Mouse (Mus musculus) embryonic facial prominence, embryonic 12.5 days (tissue): ENCODE data around the gene Acvr1. TPM values are rescaled to one million over a fixed set of nuclear protein-coding genes. Genes with fewer than 3 reads are reported as not detected.

Source experiments
- ATAC-seq: fragments of 200-750 bp; cut with Nextera tagmentation; 2 replicates; pipeline ENCODE4 v1.8.0; 2017; ENCODE audit not compliant: insufficient number of reproducible peaks, insufficient read depth, low FRiP score, low TSS enrichment
- H3K27ac ChIP-seq: fragments of 300-500 bp; sonication (generic); 2 replicates; pipeline ENCODE4 v1.5.1; 2016; ENCODE audit warnings: mild to moderate bottlenecking
- H3K27me3 ChIP-seq: fragments of 300-500 bp; sonication (generic); 2 replicates; pipeline ENCODE4 v1.6.1; 2016; ENCODE audit warnings: mild to moderate bottlenecking, moderate library complexity
- H3K36me3 ChIP-seq: fragments of 300-500 bp; sonication (generic); 2 replicates; pipeline ENCODE4 v1.6.1; 2016; ENCODE audit warnings: mild to moderate bottlenecking
- H3K4me1 ChIP-seq: fragments of 300-500 bp; sonication (generic); 2 replicates; pipeline ENCODE4 v1.6.1; 2016
- H3K4me2 ChIP-seq: fragments of 300-500 bp; sonication (generic); replicated peaks from 2 replicates; pipeline ENCODE4 v1.6.1; 2016; ENCODE audit warnings: mild to moderate bottlenecking, moderate library complexity
- H3K4me3 ChIP-seq: fragments of 300-500 bp; sonication (generic); 2 replicates; pipeline ENCODE4 v1.5.1; 2016; ENCODE audit warnings: mild to moderate bottlenecking
- H3K9ac ChIP-seq: fragments of 300-500 bp; sonication (generic); 2 replicates; pipeline ENCODE4 v1.6.1; 2016; ENCODE audit warnings: mild to moderate bottlenecking, moderate library complexity
- H3K9me3 ChIP-seq: fragments of 300-500 bp; sonication (generic); 2 replicates; pipeline ENCODE4 v1.6.1; 2016; ENCODE audit warnings: mild to moderate bottlenecking, moderate library complexity
- WGBS: fragments of 180-500 bp; shearing (Covaris S2); methylation state at CpG from one replicate; pipeline ENCODE4 v1.1.7; 2016; 5-methylcytosine and 5-hydroxymethylcytosine counted together
- polyA plus RNA-seq: library from polyadenylated mRNA; unstranded; fragments of >200 nt; fragmentation: Nextera tagmentation; extraction: Ambion mirVana; gene quantifications from 2 replicates; pipeline ENCODE4 v1.2.1, GENCODE M21; 2016

Acvr1 gene
- polyA plus RNA-seq, 1 experiment from 2014 or later = 7.9 TPM

DNA sequence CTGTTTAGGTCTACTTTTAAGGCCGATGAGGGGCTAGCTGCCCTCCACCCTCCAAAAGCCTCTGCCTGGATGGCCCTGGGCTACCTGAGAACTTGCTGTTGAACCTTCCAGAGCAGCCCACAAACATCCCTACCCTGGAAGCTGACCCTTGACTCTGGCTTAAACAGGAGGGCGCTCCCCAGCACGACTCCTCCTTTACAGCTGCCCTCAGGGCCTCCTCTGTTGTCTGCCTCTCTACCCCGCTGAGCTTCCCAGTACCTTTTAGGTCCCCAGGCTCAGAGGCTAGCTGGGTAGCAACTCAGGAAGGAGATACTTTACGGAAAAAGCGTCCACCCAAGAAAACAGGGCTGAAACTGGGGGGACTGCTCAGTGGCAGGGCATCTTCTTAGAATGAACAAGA lies 15.1 kb downstream of the Acvr1 start:
- H3K27me3 ChIP-seq = no peaks in the 10 kb centered on the region
- H3K4me1 ChIP-seq = peaks cover 38% of the 10 kb centered on the region
- ATAC-seq = no peak
- H3K27ac ChIP-seq = no peak overlapping the region
- no peak overlapping the region for H3K9ac ChIP-seq
- H3K36me3 ChIP-seq = no peaks in the 10 kb centered on the region
- no peak overlapping the region for H3K4me2 ChIP-seq
- no peaks in the 10 kb centered on the region for H3K9me3 ChIP-seq
- WGBS = 15% methylated on average over 6 of the region's 6 CpGs
- H3K4me3 ChIP-seq = no peak overlapping the region

- Histone ChIP-seq H3K4me1 (peaks cover 38% of the 10 kb centered on the region), H3K9me3 (no peaks in the 10 kb centered on the region), H3K27ac (no peak overlapping the region), H3K27me3 (no peaks in the 10 kb centered on the region), H3K4me2 (no peak overlapping the region), H3K4me3 (no peak overlapping the region), H3K36me3 (no peaks in the 10 kb centered on the region), H3K9ac (no peak overlapping the region)
- no peak for ATAC-seq
- 59% methylated on average over 9 of the region's 9 CpGs for WGBS
Observed at GRCm38 (mm10) chr2:58550488-58550887, 16.5 kb downstream of the Acvr1 start.

GRCm38 (mm10) chr2:58549960-58550359 lies 17.0 kb downstream of the Acvr1 start:
- no peak for ATAC-seq
- 47% methylated on average over 6 of the region's 6 CpGs for WGBS
- peaks cover 38% of the 10 kb centered on the region for H3K4me1 ChIP-seq

DNA sequence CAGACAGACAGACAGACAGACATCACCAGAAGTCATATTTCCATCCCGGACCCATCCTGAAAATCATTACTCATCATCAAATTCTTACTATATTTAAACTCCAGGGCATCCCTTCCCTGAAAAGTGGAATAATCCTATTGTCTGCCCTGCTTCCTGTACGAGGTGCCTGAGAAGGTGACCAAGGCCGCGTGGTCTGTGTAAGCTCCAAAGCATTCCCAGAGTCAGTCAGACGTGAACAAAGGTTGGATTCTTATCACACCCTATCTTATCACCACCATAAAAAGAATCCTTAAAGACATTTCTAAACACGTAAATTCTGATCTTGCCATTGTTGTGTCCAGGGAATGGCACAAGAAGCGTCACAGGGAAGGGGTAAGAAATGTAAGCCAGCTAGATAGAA lies 18.0 kb downstream of the Acvr1 start:
- H3K9me3 ChIP-seq = no peaks in the 10 kb centered on the region
- peaks cover 33% of the 10 kb centered on the region for H3K4me1 ChIP-seq
- no peak overlapping the region for H3K4me3 ChIP-seq
- H3K9ac ChIP-seq = no peak overlapping the region
- H3K27me3 ChIP-seq = no peaks in the 10 kb centered on the region
- ATAC-seq = no peak
- H3K27ac ChIP-seq = no peak overlapping the region
- H3K36me3 ChIP-seq = no peaks in the 10 kb centered on the region
- H3K4me2 ChIP-seq = no peak overlapping the region
- WGBS = 70% methylated on average over 7 of the region's 7 CpGs

More at GRCm38 (mm10) chr2:58549960-58550359, 17.0 kb downstream of the Acvr1 start:
- no peak overlapping the region for H3K4me2 ChIP-seq
- no peaks in the 10 kb centered on the region for H3K9me3 ChIP-seq
- no peak overlapping the region for H3K27ac ChIP-seq
- no peaks in the 10 kb centered on the region for H3K27me3 ChIP-seq
- no peaks in the 10 kb centered on the region for H3K36me3 ChIP-seq
- H3K9ac ChIP-seq = no peak overlapping the region
- no peak overlapping the region for H3K4me3 ChIP-seq

DNA sequence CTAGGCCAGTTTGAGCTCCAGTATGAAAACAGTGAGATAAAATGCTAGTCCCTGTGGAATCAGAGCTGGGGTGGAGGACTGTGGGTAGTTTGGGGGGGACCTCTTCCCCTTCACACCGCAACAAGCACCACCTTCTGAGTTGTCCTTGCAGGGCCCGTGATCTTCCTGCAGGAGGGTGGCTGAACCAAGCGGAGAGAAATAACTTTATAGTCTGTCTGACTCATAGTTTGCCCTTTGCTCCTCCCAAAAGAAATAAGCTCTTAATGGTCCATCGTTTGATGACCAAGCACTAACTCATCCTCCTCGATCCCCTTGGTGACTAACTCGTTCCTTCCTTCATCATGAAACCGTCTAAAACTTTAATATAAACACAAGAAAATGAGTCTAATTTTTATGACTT lies 20.7 kb downstream of the Acvr1 start:
- WGBS = 93% methylated on average over 7 of the region's 7 CpGs
- H3K9ac ChIP-seq = no peak overlapping the region
- H3K27ac ChIP-seq = no peak overlapping the region
- peaks cover 21% of the 10 kb centered on the region for H3K4me1 ChIP-seq
- H3K36me3 ChIP-seq = no peaks in the 10 kb centered on the region
- ATAC-seq = no peak
- no peaks in the 10 kb centered on the region for H3K9me3 ChIP-seq
- no peak overlapping the region for H3K4me3 ChIP-seq
- H3K4me2 ChIP-seq = no peak overlapping the region
- H3K27me3 ChIP-seq = no peaks in the 10 kb centered on the region

DNA sequence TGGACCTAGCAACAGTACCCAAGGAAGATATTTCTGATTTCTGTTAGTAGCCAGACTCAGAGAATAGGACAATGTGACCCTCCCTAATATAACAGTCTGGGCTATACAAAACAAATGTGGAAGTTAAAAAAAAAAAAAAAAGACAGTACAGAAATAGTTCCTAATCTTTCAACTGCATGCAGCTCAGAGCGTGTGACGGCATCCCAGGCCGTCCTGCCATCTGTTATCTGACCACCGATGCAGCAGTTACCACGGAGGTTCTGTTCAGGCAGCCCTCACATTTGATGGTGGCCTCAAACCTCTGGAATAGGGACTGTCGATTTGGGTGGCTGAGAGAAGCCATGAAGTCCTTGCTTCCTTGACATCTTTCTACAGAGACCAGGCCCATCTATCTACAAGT lies 22.6 kb downstream of the Acvr1 start:
- no peaks in the 10 kb centered on the region for H3K36me3 ChIP-seq
- no peaks in the 10 kb centered on the region for H3K27me3 ChIP-seq
- H3K27ac ChIP-seq = no peak overlapping the region
- H3K9me3 ChIP-seq = no peaks in the 10 kb centered on the region
- no peak overlapping the region for H3K4me3 ChIP-seq
- no peak for ATAC-seq
- no peak overlapping the region for H3K9ac ChIP-seq
- 89% methylated on average over 6 of the region's 6 CpGs for WGBS
- no peak overlapping the region for H3K4me2 ChIP-seq
- H3K4me1 ChIP-seq = peaks cover 15% of the 10 kb centered on the region; the same call in 1 of the 2 replicates

GRCm38 (mm10) chr2:58543252-58543651 lies 23.7 kb downstream of the Acvr1 start:
- H3K9ac ChIP-seq = no peak overlapping the region
- no peaks in the 10 kb centered on the region for H3K36me3 ChIP-seq
- H3K4me1 ChIP-seq = peaks cover 15% of the 10 kb centered on the region
- WGBS = 92% methylated on average over 5 of the region's 5 CpGs
- no peak overlapping the region for H3K27ac ChIP-seq
- H3K4me2 ChIP-seq = no peak overlapping the region
- no peak overlapping the region for H3K4me3 ChIP-seq
- no peaks in the 10 kb centered on the region for H3K9me3 ChIP-seq
- no peaks in the 10 kb centered on the region for H3K27me3 ChIP-seq
- no peak for ATAC-seq

GRCm38 (mm10) chr2:58538196-58538595 lies 28.8 kb downstream of the Acvr1 start:
- Histone ChIP-seq H3K4me2 (no peak overlapping the region), H3K27ac (no peak overlapping the region), H3K36me3 (0 out of 2 replicates have a peak, but pooled peaks cover 3% of the 10 kb centered on the region), H3K9ac (no peak overlapping the region), H3K9me3 (no peaks in the 10 kb centered on the region), H3K27me3 (no peaks in the 10 kb centered on the region), H3K4me3 (no peak overlapping the region), H3K4me1 (peaks cover 32% of the 10 kb centered on the region)
- 91% methylated on average over 6 of the region's 6 CpGs for whole genome bisulfite sequencing
- no peak for ATAC-seq

DNA sequence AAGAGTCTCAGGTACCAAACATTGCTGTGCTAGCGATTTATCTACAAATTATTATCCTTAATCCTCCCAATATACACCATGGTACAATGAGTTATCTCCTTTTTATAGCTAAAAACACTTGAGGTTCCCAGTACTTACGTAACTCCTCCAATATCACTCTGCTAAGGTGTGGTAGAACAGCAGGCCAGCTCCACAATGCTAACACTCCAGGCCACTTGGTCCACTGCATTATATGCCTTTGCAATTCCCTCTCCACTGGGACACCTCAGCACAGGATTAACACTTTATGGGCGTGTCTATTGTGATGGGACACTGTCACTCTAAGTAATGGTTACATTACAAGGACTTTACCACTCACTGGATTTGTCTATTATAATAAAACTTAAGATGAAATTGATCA lies 30.2 kb downstream of the Acvr1 start:
- Histone ChIP-seq H3K4me3 (no peak overlapping the region), H3K9ac (no peak overlapping the region), H3K4me2 (no peak overlapping the region), H3K27ac (no peak overlapping the region), H3K36me3 (0 out of 2 replicates have a peak, but pooled peaks cover 3% of the 10 kb centered on the region), H3K9me3 (no peaks in the 10 kb centered on the region), H3K27me3 (no peaks in the 10 kb centered on the region), H3K4me1 (peaks cover 35% of the 10 kb centered on the region)
- 94% methylated on average over 3 of the region's 3 CpGs for WGBS
- ATAC-seq = no peak

GRCm38 (mm10) chr2:58535233-58535632 lies 31.7 kb downstream of the Acvr1 start:
- H3K9me3 ChIP-seq = no peaks in the 10 kb centered on the region
- H3K4me1 ChIP-seq = peaks cover 36% of the 10 kb centered on the region
- 84% methylated on average over 8 of the region's 8 CpGs for WGBS
- H3K9ac ChIP-seq = no peak overlapping the region
- H3K27ac ChIP-seq = no peak overlapping the region
- ATAC-seq = no peak
- H3K4me3 ChIP-seq = no peak overlapping the region
- no peaks in the 10 kb centered on the region for H3K27me3 ChIP-seq
- 0 out of 2 replicates have a peak, but pooled peaks cover 3% of the 10 kb centered on the region for H3K36me3 ChIP-seq
- no peak overlapping the region for H3K4me2 ChIP-seq

DNA sequence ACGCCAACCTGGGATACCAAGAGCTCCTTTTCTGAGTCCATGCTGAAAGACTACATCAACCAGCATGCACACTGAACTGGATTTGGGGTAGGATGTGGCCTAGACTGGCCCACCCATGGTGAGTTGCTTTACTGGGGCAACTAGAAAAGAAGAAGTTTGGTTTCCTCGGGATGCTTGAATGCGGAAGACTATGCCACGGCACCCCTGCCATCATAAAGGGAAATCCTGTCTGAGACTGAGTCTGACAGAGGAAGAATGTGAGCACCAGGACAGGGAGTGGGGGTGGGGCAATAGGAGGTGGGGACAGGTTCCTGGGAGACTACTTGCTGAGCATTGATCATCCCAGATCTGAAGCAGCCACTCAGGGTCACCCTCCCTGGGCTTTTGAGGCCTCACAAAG lies 32.6 kb downstream of the Acvr1 start:
- H3K4me2 ChIP-seq = no peak overlapping the region
- 78% methylated on average over 4 of the region's 4 CpGs for WGBS
- no peaks in the 10 kb centered on the region for H3K27me3 ChIP-seq
- no peaks in the 10 kb centered on the region for H3K9me3 ChIP-seq
- no peak overlapping the region for H3K4me3 ChIP-seq
- no peak overlapping the region for H3K9ac ChIP-seq
- H3K27ac ChIP-seq = peak overlapping the region; percentile 61; the same call in 1 of the 2 replicates
- peaks cover 42% of the 10 kb centered on the region for H3K4me1 ChIP-seq
- 0 out of 2 replicates have a peak, but pooled peaks cover 3% of the 10 kb centered on the region for H3K36me3 ChIP-seq
- ATAC-seq = no peak

GRCm38 (mm10) chr2:58533521-58534001 lies 33.4 kb downstream of the Acvr1 start:
- H3K27ac ChIP-seq = peak overlapping the region; percentile 61
- H3K4me2 ChIP-seq = peak overlapping the region; percentile 1; the same call in 1 of the 2 replicates
- H3K4me3 ChIP-seq = no peak overlapping the region
- H3K9ac ChIP-seq = no peak overlapping the region
- H3K4me1 ChIP-seq = peaks cover 44% of the 10 kb centered on the region
- H3K27me3 ChIP-seq = no peaks in the 10 kb centered on the region
- 14% methylated on average over 7 of the region's 7 CpGs for WGBS
- H3K9me3 ChIP-seq = no peaks in the 10 kb centered on the region
- 0 out of 2 replicates have a peak, but pooled peaks cover 3% of the 10 kb centered on the region for H3K36me3 ChIP-seq
- peak; percentile 73; the same call in 1 of the 2 replicates for ATAC-seq
